ENCODE assay signal across 8 mouse cellular contexts in the genomic region with DNA sequence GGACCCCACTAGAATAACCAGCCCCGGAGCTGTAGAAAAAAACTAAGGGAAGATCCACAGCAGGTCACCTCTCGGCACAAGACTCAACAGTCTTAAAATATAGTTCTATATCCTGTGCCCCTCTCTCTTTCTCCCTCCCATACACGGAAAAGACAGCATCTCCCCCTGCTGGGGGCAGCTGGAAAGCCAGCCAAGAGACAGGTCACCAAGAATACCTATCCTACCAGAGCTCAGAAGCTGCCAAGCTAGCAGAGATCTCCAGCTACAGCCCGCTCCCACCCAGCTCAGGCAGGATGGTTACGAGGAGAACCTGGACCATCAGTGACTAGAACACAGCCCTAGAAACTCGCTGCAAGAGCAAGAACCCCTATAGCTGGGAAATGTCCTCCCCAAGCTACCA. TPM values are rescaled to one million over a fixed set of nuclear protein-coding genes. Genes with fewer than 3 reads are reported as not detected.
DNase-seq lines count a peak whose midpoint lies in the region; ATAC-seq and TF ChIP-seq lines count a peak whose summit lies in the region.

No protein-coding gene starts in this region.

- H3ac ChIP-seq in C2C12 (ENCODE audit: control insufficient read depth, insufficient read length, low read depth) = no peak overlapping the region

- H3K4me2 ChIP-seq in heart, embryonic 14.5 days (ENCODE audit: low read length) = 0 out of 2 replicates have a peak overlapping the region, but pooled peaks have one; percentile 5
- H3K4me2 ChIP-seq in hindbrain, embryonic 12.5 days (replicated peaks) = no peak overlapping the region

- ATAC-seq in heart, embryonic 14.5 days (ENCODE audit: insufficient number of reproducible peaks, insufficient read depth, low FRiP score, low read depth) = no peak
- ATAC-seq in activated CD4-positive, CD25-positive, alpha-beta regulatory T cell, adult 4 months = peak; percentile 50
- ATAC-seq in hindbrain, embryonic 12.5 days (ENCODE audit: low FRiP score) = no peak
- peak; percentile 37 for ATAC-seq in megakaryocyte progenitor cell, adult 5-6 weeks (replicated peaks; ENCODE audit: poor library complexity)
- ATAC-seq in megakaryocyte-erythroid progenitor cell, adult 5-6 weeks (replicated peaks; ENCODE audit: low FRiP score, low TSS enrichment, poor library complexity, severe bottlenecking) = no peak

- H3K9ac ChIP-seq in heart, embryonic 14.5 days (ENCODE audit: low read length) = peak overlapping the region; percentile 21
- 0 out of 2 replicates have a peak overlapping the region, but pooled peaks have one; percentile 39 for H3K9ac ChIP-seq in hindbrain, embryonic 12.5 days

- TF ChIP-seq CTCF in C2C12 (IDR thresholded peaks at IDR 0.05; ENCODE audit: control insufficient read depth, insufficient read depth, insufficient read length) = peak; percentile 44

- no peak for DNase-seq in heart, adult 9 months (ENCODE audit: low spot score in 2 of 2)
- peak; percentile 77 to 88 for DNase-seq in thymus, postnatal 10 days (ENCODE audit: low spot score in 2 of 2)

- H3K79me2 ChIP-seq in C2C12 (ENCODE audit: control insufficient read depth, insufficient read depth) = peaks cover 5% of the 10 kb centered on the region

- peaks cover 66 to 93% of the 10 kb centered on the region in 2 experiments for H3K4me1 ChIP-seq in heart, embryonic 14.5 days (ENCODE audit: control insufficient read depth in 2 of 2, insufficient read depth in 2 of 2, low read length in 2 of 2)
- H3K4me1 ChIP-seq in hindbrain, embryonic 12.5 days = peaks cover 73% of the 10 kb centered on the region

- WGBS in heart, embryonic 14.5 days = 23% methylated on average over 6 of the region's 6 CpGs
- WGBS in hindbrain, embryonic 12.5 days = 43% methylated on average over 6 of the region's 6 CpGs

- no peak overlapping the region; a peak in 1 of 4 replicates for H3K27ac ChIP-seq in heart, embryonic 14.5 days (replicated peaks in 1 of 2; ENCODE audit: control insufficient read depth in 1 of 2, insufficient read depth in 1 of 2, low read depth in 2 of 2, low read length in 2 of 2)
- no peak overlapping the region for H3K27ac ChIP-seq in hindbrain, embryonic 12.5 days

- H3K36me3 ChIP-seq in heart, embryonic 14.5 days (ENCODE audit: control insufficient read depth, insufficient read depth, low read length) = peaks cover 14% of the 10 kb centered on the region
- H3K36me3 ChIP-seq in C2C12 (ENCODE audit: control insufficient read depth, insufficient read depth) = no peaks in the 10 kb centered on the region
- peaks cover 27% of the 10 kb centered on the region for H3K36me3 ChIP-seq in hindbrain, embryonic 12.5 days

- H3K79me3 ChIP-seq in C2C12 (ENCODE audit: low read depth) = peaks cover 5% of the 10 kb centered on the region

- no peaks in the 10 kb centered on the region for H3K9me3 ChIP-seq in heart, embryonic 14.5 days (ENCODE audit: control insufficient read depth, low read length)
- H3K9me3 ChIP-seq in hindbrain, embryonic 12.5 days (replicated peaks) = no peaks in the 10 kb centered on the region

- H3K4me3 ChIP-seq in heart, embryonic 14.5 days (ENCODE audit: control insufficient read depth in 1 of 2, insufficient read depth in 1 of 2, low read depth in 1 of 2, low read length in 2 of 2) = no peak overlapping the region
- H3K4me3 ChIP-seq in C2C12 (ENCODE audit: insufficient read depth, poor library complexity, severe bottlenecking) = no peak overlapping the region
- no peak overlapping the region for H3K4me3 ChIP-seq in hindbrain, embryonic 12.5 days

- H3K27me3 ChIP-seq in heart, embryonic 14.5 days (ENCODE audit: control insufficient read depth, insufficient read depth, low read length) = no peaks in the 10 kb centered on the region
- H3K27me3 ChIP-seq in C2C12 (ENCODE audit: control insufficient read depth, insufficient read depth, insufficient read length) = no peaks in the 10 kb centered on the region
- H3K27me3 ChIP-seq in hindbrain, embryonic 12.5 days = no peaks in the 10 kb centered on the region

TF ChIP-seq in C2C12, 6 proteins besides CTCF, POLR2A, EP300 and RAD21:
- no peak for TF ChIP-seq MYOD1 (IDR thresholded peaks at IDR 0.05; ENCODE audit: control insufficient read depth, insufficient read length, low read depth)
- no peak for TF ChIP-seq USF1 (IDR thresholded peaks at IDR 0.05; ENCODE audit: low read depth)
- no peak for TF ChIP-seq FOSL1 (IDR thresholded peaks at IDR 0.05; ENCODE audit: insufficient read depth, low read length, poor library complexity, severe bottlenecking)
- TF ChIP-seq MYOG (IDR thresholded peaks at IDR 0.05; ENCODE audit: control insufficient read depth, extremely low read depth, insufficient read length) = no peak
- no peak for TF ChIP-seq MAX (IDR thresholded peaks at IDR 0.05)
- no peak for TF ChIP-seq CEBPB (IDR thresholded peaks at IDR 0.05; ENCODE audit: low read depth)

RNA-seq across cellular contexts. Expression of a gene that starts 6.8 kb away (rescaled TPM):
- 52.1 and 54.5 TPM in 2 replicates for polyA plus RNA-seq in heart, embryonic 14.5 days (2014; fragmentation: Nextera tagmentation; extraction: Ambion mirVana)
- polyA plus RNA-seq in C2C12 (2012; fragmentation: generic; extraction: Trizol) = 74.9 TPM
- polyA plus RNA-seq in activated CD4-positive, CD25-positive, alpha-beta regulatory T cell, adult 4 months (2017; shearing (Covaris generic)) = 1 to 10 TPM; 6.0 to 9.3 TPM
- 97.2 and 103 TPM in 2 replicates for polyA plus RNA-seq in hindbrain, embryonic 12.5 days (2016; fragmentation: Nextera tagmentation; extraction: Ambion mirVana)
- 18.6 and 20.6 TPM in 2 replicates for total RNA-seq in megakaryocyte progenitor cell, adult 5-6 weeks (2015)
- total RNA-seq in megakaryocyte progenitor cell, adult 5-6 weeks (2017) = 18.7 and 22.1 TPM in 2 replicates
- total RNA-seq in megakaryocyte-erythroid progenitor cell, adult 5-6 weeks (2014; fragmentation: Nextera tagmentation) = 10.7 and 16.6 TPM in 2 replicates
- 6.1 and 11.4 TPM in 2 replicates for total RNA-seq in megakaryocyte-erythroid progenitor cell, adult 5-6 weeks (2017)

RNA-seq across cellular contexts. Expression of a gene that starts 25.5 kb away (rescaled TPM):
- polyA plus RNA-seq in heart, embryonic 14.5 days (2014; fragmentation: Nextera tagmentation; extraction: Ambion mirVana) = 8.7 and 10.3 TPM in 2 replicates
- polyA plus RNA-seq in C2C12 (2012; fragmentation: generic; extraction: Trizol) = 12.0 TPM
- polyA plus RNA-seq in activated CD4-positive, CD25-positive, alpha-beta regulatory T cell, adult 4 months (2017; shearing (Covaris generic)) = 1 to 10 TPM; 2.0 to 3.8 TPM
- polyA plus RNA-seq in hindbrain, embryonic 12.5 days (2016; fragmentation: Nextera tagmentation; extraction: Ambion mirVana) = 9.4 and 12.5 TPM in 2 replicates
- total RNA-seq in megakaryocyte progenitor cell, adult 5-6 weeks (2015) = 20.7 and 21.1 TPM in 2 replicates
- total RNA-seq in megakaryocyte progenitor cell, adult 5-6 weeks (2017) = 5.9 and 6.7 TPM in 2 replicates
- 36.4 and 48.1 TPM in 2 replicates for total RNA-seq in megakaryocyte-erythroid progenitor cell, adult 5-6 weeks (2014; fragmentation: Nextera tagmentation)
- 7.5 and 12.3 TPM in 2 replicates for total RNA-seq in megakaryocyte-erythroid progenitor cell, adult 5-6 weeks (2017)

RNA-seq across cellular contexts. Expression of a gene that starts 33.7 kb away (rescaled TPM):
- polyA plus RNA-seq in heart, embryonic 14.5 days (2014; fragmentation: Nextera tagmentation; extraction: Ambion mirVana) = 24.8 and 27.8 TPM in 2 replicates
- polyA plus RNA-seq in C2C12 (2012; fragmentation: generic; extraction: Trizol) = 40.4 TPM
- 10 to 100 TPM; 24.6 to 36.3 TPM for polyA plus RNA-seq in activated CD4-positive, CD25-positive, alpha-beta regulatory T cell, adult 4 months (2017; shearing (Covaris generic))
- 26.8 and 27.0 TPM in 2 replicates for polyA plus RNA-seq in hindbrain, embryonic 12.5 days (2016; fragmentation: Nextera tagmentation; extraction: Ambion mirVana)
- total RNA-seq in megakaryocyte progenitor cell, adult 5-6 weeks (2015) = 106 and 144 TPM in 2 replicates
- total RNA-seq in megakaryocyte progenitor cell, adult 5-6 weeks (2017) = 61.8 and 65.0 TPM in 2 replicates
- total RNA-seq in megakaryocyte-erythroid progenitor cell, adult 5-6 weeks (2014; fragmentation: Nextera tagmentation) = 71.5 and 93.3 TPM in 2 replicates
- 39.9 and 59.4 TPM in 2 replicates for total RNA-seq in megakaryocyte-erythroid progenitor cell, adult 5-6 weeks (2017)

RNA-seq across cellular contexts. Expression of a gene that starts 38.1 kb away (rescaled TPM):
- 60.3 and 62.1 TPM in 2 replicates for polyA plus RNA-seq in heart, embryonic 14.5 days (2014; fragmentation: Nextera tagmentation; extraction: Ambion mirVana)
- 43.0 TPM for polyA plus RNA-seq in C2C12 (2012; fragmentation: generic; extraction: Trizol)
- 10 to 100 TPM; 44.8 to 78.5 TPM for polyA plus RNA-seq in activated CD4-positive, CD25-positive, alpha-beta regulatory T cell, adult 4 months (2017; shearing (Covaris generic))
- polyA plus RNA-seq in hindbrain, embryonic 12.5 days (2016; fragmentation: Nextera tagmentation; extraction: Ambion mirVana) = 114 TPM in 2 replicates
- total RNA-seq in megakaryocyte progenitor cell, adult 5-6 weeks (2015) = 127 and 133 TPM in 2 replicates
- 67.8 and 79.1 TPM in 2 replicates for total RNA-seq in megakaryocyte progenitor cell, adult 5-6 weeks (2017)
- total RNA-seq in megakaryocyte-erythroid progenitor cell, adult 5-6 weeks (2014; fragmentation: Nextera tagmentation) = 110 TPM in 2 replicates
- 71.3 and 94.9 TPM in 2 replicates for total RNA-seq in megakaryocyte-erythroid progenitor cell, adult 5-6 weeks (2017)

RNA-seq across cellular contexts. Expression of a gene that starts 45.4 kb away (rescaled TPM):
- polyA plus RNA-seq in heart, embryonic 14.5 days (2014; fragmentation: Nextera tagmentation; extraction: Ambion mirVana) = 0.09 and 0.11 TPM in 2 replicates
- not detected for polyA plus RNA-seq in C2C12 (2012; fragmentation: generic; extraction: Trizol)
- polyA plus RNA-seq in activated CD4-positive, CD25-positive, alpha-beta regulatory T cell, adult 4 months (2017; shearing (Covaris generic)) = not detected
- not detected in 2 replicates for polyA plus RNA-seq in hindbrain, embryonic 12.5 days (2016; fragmentation: Nextera tagmentation; extraction: Ambion mirVana)
- 1.5 and 2.0 TPM in 2 replicates for total RNA-seq in megakaryocyte progenitor cell, adult 5-6 weeks (2015)
- 0.54 and 0.58 TPM in 2 replicates for total RNA-seq in megakaryocyte progenitor cell, adult 5-6 weeks (2017)
- total RNA-seq in megakaryocyte-erythroid progenitor cell, adult 5-6 weeks (2014; fragmentation: Nextera tagmentation) = 2.2 and 2.5 TPM in 2 replicates
- total RNA-seq in megakaryocyte-erythroid progenitor cell, adult 5-6 weeks (2017) = 0.84 and 1.3 TPM in 2 replicates

Comparison
In these comparisons a context has a peak if more than half of its experiments do, and no peak if none do; other contexts are left out.
1. ATAC-seq: peak in activated CD4-positive, CD25-positive, alpha-beta regulatory T cell, adult 4 months (single experiment) and megakaryocyte progenitor cell, adult 5-6 weeks (single experiment); none in heart, embryonic 14.5 days (single experiment), hindbrain, embryonic 12.5 days (single experiment) and megakaryocyte-erythroid progenitor cell, adult 5-6 weeks (single experiment).
2. DNase-seq: peak in thymus, postnatal 10 days (2 of 2); none in heart, adult 9 months (0 of 2).